ENCODE assay signal across 8 mouse cellular contexts in the genomic region with DNA sequence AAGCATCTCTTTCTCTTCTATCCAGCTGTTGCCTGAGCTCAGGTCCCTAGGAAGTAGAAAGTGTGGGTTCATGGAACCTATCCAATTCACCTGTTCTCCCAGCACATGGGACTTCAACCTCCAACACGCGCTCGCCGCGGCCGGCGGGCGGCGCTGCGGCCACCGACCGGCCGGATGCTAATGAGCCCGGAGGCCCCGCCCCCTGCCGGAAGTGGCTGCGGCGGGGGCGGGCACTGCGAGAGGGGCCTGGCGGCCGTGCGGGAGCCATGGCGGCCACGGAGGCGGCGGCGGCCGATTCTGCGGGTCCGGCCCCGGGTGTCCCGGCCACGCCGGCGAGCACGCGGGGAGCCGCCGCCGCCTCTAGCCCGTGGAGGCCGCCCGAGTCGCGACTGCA. TPM values are rescaled to one million over a fixed set of nuclear protein-coding genes. Genes with fewer than 3 reads are reported as not detected.
A peak's percentile ranks its signal among the peaks of the same experiment; 100 is the strongest.
DNase-seq lines count a peak whose midpoint lies in the region; ATAC-seq lines count a peak whose summit lies in the region.

A gene (plus strand): TSS at position 233 of the 394 bp plus-strand sequence.

- H3K4me3 ChIP-seq in brown adipose tissue, adult 24 weeks (ENCODE audit: insufficient read depth, low read depth, low read length), result peak within 1 kb of the TSS; percentile 96
- peak within 1 kb of the TSS; percentile 87 for H3K4me3 ChIP-seq in heart, embryonic 12.5 days
- peak within 1 kb of the TSS; percentile 89 for H3K4me3 ChIP-seq in kidney, embryonic 16.5 days (ENCODE audit: low read length)
- peak within 1 kb of the TSS; percentile 95 for H3K4me3 ChIP-seq in liver, embryonic 12.5 days
- peak within 1 kb of the TSS; percentile 99 for H3K4me3 ChIP-seq in stomach, embryonic 14.5 days (ENCODE audit: low read depth, low read length)

- H3K4me1 ChIP-seq in brown adipose tissue, adult 24 weeks (ENCODE audit: control insufficient read depth, insufficient read depth, insufficient read length, low read length), result peaks cover 8% of the 10 kb centered on the region
- H3K4me1 ChIP-seq in heart, embryonic 12.5 days (replicated peaks), result peaks cover 42% of the 10 kb centered on the region
- peaks cover 17% of the 10 kb centered on the region for H3K4me1 ChIP-seq in kidney, embryonic 16.5 days (ENCODE audit: insufficient read depth, low read length)
- H3K4me1 ChIP-seq in liver, embryonic 12.5 days, result peaks cover 55% of the 10 kb centered on the region
- H3K4me1 ChIP-seq in stomach, embryonic 14.5 days (ENCODE audit: control insufficient read depth, insufficient read depth, low read length), result peaks cover 14% of the 10 kb centered on the region; the same call in 1 of the 2 replicates

- peak within 1 kb of the TSS; percentile 94 for H3K4me2 ChIP-seq in heart, embryonic 12.5 days
- peak within 1 kb of the TSS; percentile 91 for H3K4me2 ChIP-seq in kidney, embryonic 16.5 days (replicated peaks; ENCODE audit: low read depth, low read length)
- H3K4me2 ChIP-seq in liver, embryonic 12.5 days, result peak within 1 kb of the TSS; percentile 98
- peak within 1 kb of the TSS; percentile 94 for H3K4me2 ChIP-seq in stomach, embryonic 14.5 days (replicated peaks; ENCODE audit: low read depth, low read length)

- H3K36me3 ChIP-seq in heart, embryonic 12.5 days, result peaks cover 18% of the 10 kb centered on the region
- 0 out of 2 replicates have a peak, but pooled peaks cover 10% of the 10 kb centered on the region for H3K36me3 ChIP-seq in kidney, embryonic 16.5 days (ENCODE audit: insufficient read depth, low read length)
- peaks cover 36% of the 10 kb centered on the region for H3K36me3 ChIP-seq in liver, embryonic 12.5 days
- H3K36me3 ChIP-seq in stomach, embryonic 14.5 days (ENCODE audit: control insufficient read depth, insufficient read depth, low read length), result no peaks in the 10 kb centered on the region; the same call in 1 of the 2 replicates

- H3K9me3 ChIP-seq in heart, embryonic 12.5 days (replicated peaks), result no peaks in the 10 kb centered on the region
- H3K9me3 ChIP-seq in kidney, embryonic 16.5 days (ENCODE audit: low read length), result no peaks in the 10 kb centered on the region
- no peaks in the 10 kb centered on the region for H3K9me3 ChIP-seq in liver, embryonic 12.5 days (replicated peaks)
- H3K9me3 ChIP-seq in stomach, embryonic 14.5 days (ENCODE audit: control insufficient read depth, low read depth, low read length), result no peaks in the 10 kb centered on the region

- ATAC-seq in CD4-positive, CD25-positive, alpha-beta regulatory T cell, adult 4 months, result peak; percentile 70
- peak; percentile 86 for ATAC-seq in erythroid progenitor cell, adult 5-6 weeks (replicated peaks; ENCODE audit: low FRiP score, poor library complexity, severe bottlenecking)
- peak; percentile 87 for ATAC-seq in heart, embryonic 12.5 days (ENCODE audit: insufficient number of reproducible peaks, low FRiP score)
- ATAC-seq in kidney, embryonic 16.5 days (ENCODE audit: low FRiP score, low TSS enrichment), result peak; percentile 92
- peak; percentile 81 for ATAC-seq in liver, embryonic 12.5 days
- peak; percentile 90 for ATAC-seq in stomach, embryonic 14.5 days (ENCODE audit: insufficient number of reproducible peaks, insufficient read depth, low FRiP score, low read depth)

- DNase-seq in natural killer cell, adult 2 months (ENCODE audit: low spot score in 2 of 2), result peak; percentile 67 to 81

- H3K27ac ChIP-seq in brown adipose tissue, adult 24 weeks (replicated peaks; ENCODE audit: low read depth, low read length), result 0 out of 2 replicates have a peak within 1 kb of the TSS, but pooled peaks have one; percentile 18
- no peak within 1 kb of the TSS for H3K27ac ChIP-seq in heart, embryonic 12.5 days (ENCODE audit: poor library complexity, severe bottlenecking)
- H3K27ac ChIP-seq in kidney, embryonic 16.5 days (ENCODE audit: low read length), result no peak within 1 kb of the TSS
- H3K27ac ChIP-seq in liver, embryonic 12.5 days, result peak within 1 kb of the TSS; percentile 81
- H3K27ac ChIP-seq in stomach, embryonic 14.5 days (ENCODE audit: low read length), result peak within 1 kb of the TSS; percentile 22; the same call in 1 of the 2 replicates

- H3K27me3 ChIP-seq in heart, embryonic 12.5 days (replicated peaks), result no peaks in the 10 kb centered on the region
- H3K27me3 ChIP-seq in kidney, embryonic 16.5 days (ENCODE audit: insufficient read depth, low read length), result no peaks in the 10 kb centered on the region
- H3K27me3 ChIP-seq in liver, embryonic 12.5 days (replicated peaks), result no peaks in the 10 kb centered on the region
- no peaks in the 10 kb centered on the region for H3K27me3 ChIP-seq in stomach, embryonic 14.5 days (ENCODE audit: control insufficient read depth, insufficient read depth, low read length)

- peak within 1 kb of the TSS; percentile 92 for H3K9ac ChIP-seq in heart, embryonic 12.5 days
- peak within 1 kb of the TSS; percentile 91 for H3K9ac ChIP-seq in kidney, embryonic 16.5 days (replicated peaks; ENCODE audit: low read length)
- H3K9ac ChIP-seq in liver, embryonic 12.5 days, result peak within 1 kb of the TSS; percentile 94
- H3K9ac ChIP-seq in stomach, embryonic 14.5 days (replicated peaks; ENCODE audit: low read depth, low read length), result peak within 1 kb of the TSS; percentile 84

- under 1% methylated on average over 41 of the region's 46 CpGs for WGBS in heart, embryonic 12.5 days
- under 1% methylated on average over 46 of the region's 46 CpGs for WGBS in kidney, embryonic 16.5 days
- WGBS in liver, embryonic 12.5 days (ENCODE audit: insufficient replicate concordance), result under 1% methylated on average over 45 of the region's 46 CpGs
- under 1% methylated on average over 43 of the region's 46 CpGs for WGBS in stomach, embryonic 14.5 days

RNA-seq across cellular contexts. Expression of the gene that starts here (rescaled TPM):
- polyA plus RNA-seq in CD4-positive, CD25-positive, alpha-beta regulatory T cell, adult 4 months (2017; shearing (Covaris generic)), result 1 to 10 TPM; 6.4 TPM
- 5.1 and 8.7 TPM in 2 replicates for polyA plus RNA-seq in brown adipose tissue, adult 24 weeks (2012; ENCODE audit: insufficient read depth, insufficient read length, missing spikeins)
- total RNA-seq in erythroid progenitor cell, adult 5-6 weeks (2015; ENCODE audit: low replicate concordance), result 7.2 and 10.5 TPM in 2 replicates
- 1.0 and 2.3 TPM in 2 replicates for total RNA-seq in erythroid progenitor cell, adult 5-6 weeks (2017; ENCODE audit: low replicate concordance)
- 11.4 and 11.7 TPM in 2 replicates for polyA plus RNA-seq in heart, embryonic 12.5 days (2016; fragmentation: Nextera tagmentation; extraction: Ambion mirVana)
- polyA plus RNA-seq in kidney, embryonic 16.5 days (2015; fragmentation: Nextera tagmentation; extraction: Ambion mirVana), result 12.0 and 12.9 TPM in 2 replicates
- polyA plus RNA-seq in liver, embryonic 12.5 days (2016; fragmentation: Nextera tagmentation; extraction: Ambion mirVana), result 7.6 and 8.2 TPM in 2 replicates
- 10.9 and 12.2 TPM in 2 replicates for polyA plus RNA-seq in stomach, embryonic 14.5 days (2014; fragmentation: Nextera tagmentation; extraction: Ambion mirVana)

Comparison
In these comparisons a context has a peak if more than half of its experiments do, and no peak if none do; other contexts are left out.
1. H3K27ac ChIP-seq: peak in brown adipose tissue, adult 24 weeks (single experiment), liver, embryonic 12.5 days (single experiment) and stomach, embryonic 14.5 days (single experiment); none in heart, embryonic 12.5 days (single experiment) and kidney, embryonic 16.5 days (single experiment).
2. Peak in every context shown above with its lines, with median percentiles within 50 percentile points of each other: ATAC-seq, H3K4me3 ChIP-seq, H3K4me2 ChIP-seq and H3K9ac ChIP-seq.